21 mouse cellular contexts compared by ENCODE assay signal in the genomic region with DNA sequence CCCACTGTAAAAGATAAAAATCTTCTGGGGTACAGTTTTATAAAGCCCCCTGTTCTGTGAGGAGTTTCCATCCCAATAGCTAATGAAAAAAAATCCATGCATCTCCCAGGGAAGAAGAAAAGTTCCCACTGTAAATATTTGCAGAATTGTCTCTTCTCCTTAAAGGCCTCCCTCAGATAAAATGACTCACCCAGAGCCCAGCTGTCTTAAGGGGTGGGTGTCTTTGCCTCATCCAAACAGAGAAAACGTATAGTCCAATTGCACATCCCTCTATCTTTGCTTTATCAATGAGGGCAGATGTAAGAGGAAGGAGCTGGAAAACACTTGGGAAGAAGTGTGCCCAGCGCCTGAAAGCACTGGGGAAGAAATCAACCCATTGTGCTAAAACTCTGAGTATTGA.
DNase-seq lines count a peak whose midpoint lies in the region; ATAC-seq lines count a peak whose summit lies in the region.
"Had no signal": no experiment of that assay in that cellular context is flagged by ENCODE, and none has a peak within 500 bp of the region (broad histone marks: within the 10 kb centered on the region; RNA-seq: fewer than 3 reads in every experiment).

No protein-coding gene starts in this region.

- no peak for DNase-seq in frontal cortex, postnatal 10 days (ENCODE audit: low spot score in 2 of 2)
- DNase-seq in right cerebral cortex, adult 18-20 months, result peak; percentile 9
- no peak for DNase-seq in right cerebral cortex, postnatal 4 days
- peak; percentile 63 for DNase-seq in brain, adult 2 months (ENCODE audit: low read depth, low spot score)
- no peak for DNase-seq in cerebellum, adult 8-10 months
- DNase-seq: adrenal gland, adult 8-10 months; adrenal gland, postnatal 14 days; adrenal gland, postnatal 36 days; B cell, adult 2 months; cerebellum, adult 11 months; cerebellum, adult 18-20 months; cerebellum, adult 9-10 months; cerebellum, postnatal 10 days; cerebellum, postnatal 25 days; forebrain, postnatal 0 days had no signal

- peak; percentile 94 for ATAC-seq in frontal cortex, adult (ENCODE audit: low TSS enrichment)
- ATAC-seq: activated CD4-positive, CD25-positive, alpha-beta regulatory T cell, adult 4 months; CD4-positive, CD25-positive, alpha-beta regulatory T cell, adult 4 months; forebrain, embryonic 13.5 days; forebrain, embryonic 15.5 days; forebrain, postnatal 0 days; Patski had no signal

Comparison
In these comparisons a context has a peak if more than half of its experiments do, and no peak if none do; other contexts are left out.
1. DNase-seq: peak in right cerebral cortex, adult 18-20 months (single experiment) and brain, adult 2 months (single experiment); none in frontal cortex, postnatal 10 days (0 of 2), right cerebral cortex, postnatal 4 days (single experiment) and cerebellum, adult 8-10 months (single experiment).